Mouse (Mus musculus) left cerebral cortex, postnatal 10 days (tissue): ENCODE results near the gene Limch1. TPM values are rescaled to one million over a fixed set of nuclear protein-coding genes. Genes with fewer than 3 reads are reported as not detected.

Experiments
- DNase-seq, 2 experiments: peaks; one replicate each; pipeline ENCODE4 v3.0.0; 2021 to 2022; ENCODE audit warnings: low spot score in 2 of 2, mixed read lengths in 1 of 2; ENCODE audit errors: extremely low spot score in 1 of 2
- intact Hi-C: fragments of 180-260 bp; cut with DNase I; formaldehyde crosslinking; loops from one replicate; pipeline ENCODE4 v1.15.1; 2025
- total RNA-seq, 2 experiments: library from RNA; stranded (reverse); gene quantifications; 2 replicates each; pipeline ENCODE4 v1.2.3; 2021

Gene Limch1
- total RNA-seq, 2 experiments from 2014 or later = 114 TPM

- intact Hi-C loops = no loop called here
- DNase-seq = no peak
Observed at GRCm38 (mm10) chr5:66769558-66769957, 23.9 kb downstream of the Limch1 start.

- no peak for DNase-seq
- intact Hi-C loops = no loop called here
Observed at GRCm38 (mm10) chr5:66777999-66778710, 32.5 kb downstream of the Limch1 start.

- no peak for DNase-seq
- intact Hi-C loops = no loop called here
Observed at GRCm38 (mm10) chr5:66780371-66780770, 34.7 kb downstream of the Limch1 start.

- no peak for DNase-seq
- intact Hi-C loops = no loop called here
Observed at GRCm38 (mm10) chr5:66781507-66781906, 35.9 kb downstream of the Limch1 start.

GRCm38 (mm10) chr5:66782851-66783250 is 37.2 kb downstream of the Limch1 start:
- intact Hi-C loops = no loop called here
- DNase-seq = no peak

- no peak for DNase-seq
- intact Hi-C loops = no loop called here
Observed at GRCm38 (mm10) chr5:66784624-66785361, 39.2 kb downstream of the Limch1 start.

- DNase-seq = no peak
- intact Hi-C loops = no loop called here
Observed at GRCm38 (mm10) chr5:66785995-66786620, 40.5 kb downstream of the Limch1 start.

- DNase-seq = no peak
- intact Hi-C loops = no loop called here
Observed at GRCm38 (mm10) chr5:66786621-66787061, 41.0 kb downstream of the Limch1 start.

GRCm38 (mm10) chr5:66789041-66789440 is 43.4 kb downstream of the Limch1 start:
- intact Hi-C loops = no loop called here
- DNase-seq = no peak

GRCm38 (mm10) chr5:66791161-66791560 is 45.5 kb downstream of the Limch1 start:
- no peak for DNase-seq
- intact Hi-C loops = no loop called here

GRCm38 (mm10) chr5:66793251-66793650 is 47.6 kb downstream of the Limch1 start:
- intact Hi-C loops = no loop called here

GRCm38 (mm10) chr5:66797326-66797725 is 51.7 kb downstream of the Limch1 start:
- intact Hi-C loops = no loop called here
- DNase-seq = no peak

More at GRCm38 (mm10) chr5:66793251-66793650, 47.6 kb downstream of the Limch1 start:
- DNase-seq = no peak

GRCm38 (mm10) chr5:66798135-66798534 is 52.5 kb downstream of the Limch1 start:
- DNase-seq = no peak
- intact Hi-C loops = no loop called here

- intact Hi-C loops = no loop called here
- peak in 1 of 2 experiments; percentile 42 for DNase-seq
Observed at GRCm38 (mm10) chr5:66798591-66799003, 53.0 kb downstream of the Limch1 start.

- DNase-seq = no peak
- intact Hi-C loops = no loop called here
Observed at GRCm38 (mm10) chr5:66800243-66800642, 54.6 kb downstream of the Limch1 start.

- no peak for DNase-seq
- intact Hi-C loops = no loop called here
Observed at GRCm38 (mm10) chr5:66800977-66801376, 55.4 kb downstream of the Limch1 start.

- intact Hi-C loops = no loop called here
- no peak for DNase-seq
Observed at GRCm38 (mm10) chr5:66802196-66802595, 56.6 kb downstream of the Limch1 start.

GRCm38 (mm10) chr5:66806335-66806734 is 60.7 kb downstream of the Limch1 start:
- DNase-seq = no peak
- intact Hi-C loops = no loop called here

- intact Hi-C loops = no loop called here
- no peak for DNase-seq
Observed at GRCm38 (mm10) chr5:66807737-66808136, 62.1 kb downstream of the Limch1 start.
